Mouse (Mus musculus): ENCODE results near the gene Spag6.

- TF ChIP-seq CTCF (IDR thresholded peaks at IDR 0.05; ENCODE audit: low read depth, low read length) (no peak), EP300 (IDR thresholded peaks at IDR 0.05; ENCODE audit: insufficient read depth, low read depth, low read length) (no peak), POLR2A (IDR thresholded peaks at IDR 0.05; ENCODE audit: insufficient read depth, low read length) (no peak)
These were observed 86.0 kb downstream of the Spag6 start for GRCm38 (mm10) chr2:18779830-18780229.

Data from ES-Bruce4 (cell line).